Mouse (Mus musculus): ENCODE results near the gene Rbp7. TPM values are rescaled to one million over a fixed set of nuclear protein-coding genes. Genes with fewer than 3 reads are reported as not detected.
A peak's percentile ranks its signal among the peaks of the same experiment; 100 is the strongest.
"Not testable (repeated sequence)": the region's sequence is repeated elsewhere in the genome, so short reads cannot be mapped to it uniquely, and the experiment has no call there.

Rbp7 gene
- not detected in 2 replicates for total RNA-seq (2015; ENCODE audit: low replicate concordance)
- not detected in 2 replicates for total RNA-seq (2017; ENCODE audit: low replicate concordance)

DNA sequence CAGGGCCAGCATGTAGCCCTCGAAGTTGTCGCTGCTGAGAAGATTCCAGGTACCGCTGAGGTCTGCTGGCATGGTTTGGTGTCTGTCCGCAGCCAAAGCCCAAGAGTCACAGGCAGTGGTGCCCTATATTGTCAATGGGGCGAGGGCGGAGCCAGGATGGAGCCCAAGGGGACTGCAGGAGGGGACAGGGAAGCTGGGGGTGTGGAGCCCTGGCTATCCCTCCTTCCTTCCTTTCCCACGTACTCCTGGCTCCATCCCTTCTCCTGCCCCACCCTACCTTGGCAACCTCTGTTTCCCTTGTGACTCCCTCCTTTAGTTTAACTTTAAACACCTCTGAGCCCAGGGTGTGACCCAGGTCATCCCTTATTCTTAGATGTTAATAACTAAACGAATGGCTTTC, at the start of gene Rbp7:
Gene Rbp7 (minus strand): TSS at position 100 of the 400 bp plus-strand sequence.
- no peak for ATAC-seq (replicated peaks; ENCODE audit: low FRiP score, poor library complexity, severe bottlenecking)

DNA sequence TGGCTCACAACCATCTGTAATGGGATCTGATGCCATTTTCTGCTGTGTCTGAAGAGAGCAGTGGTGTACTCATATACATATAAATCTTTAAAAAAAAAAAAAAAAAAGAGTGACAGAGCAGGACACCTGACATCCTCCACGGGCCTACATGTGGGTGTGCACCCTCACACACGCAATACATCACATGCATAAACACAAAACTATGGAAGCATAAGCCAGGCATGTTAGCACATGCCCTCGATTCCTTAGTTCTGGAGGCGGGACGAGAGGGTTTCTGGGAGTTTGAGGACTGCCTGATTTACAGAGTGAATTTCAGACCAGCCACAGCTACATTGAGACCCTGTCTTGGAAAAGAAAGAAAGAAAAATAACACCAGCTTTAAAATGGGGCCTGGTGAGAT, 49.6 kb upstream of the Rbp7 start:
- ATAC-seq (replicated peaks; ENCODE audit: low FRiP score, poor library complexity, severe bottlenecking): no peak

DNA sequence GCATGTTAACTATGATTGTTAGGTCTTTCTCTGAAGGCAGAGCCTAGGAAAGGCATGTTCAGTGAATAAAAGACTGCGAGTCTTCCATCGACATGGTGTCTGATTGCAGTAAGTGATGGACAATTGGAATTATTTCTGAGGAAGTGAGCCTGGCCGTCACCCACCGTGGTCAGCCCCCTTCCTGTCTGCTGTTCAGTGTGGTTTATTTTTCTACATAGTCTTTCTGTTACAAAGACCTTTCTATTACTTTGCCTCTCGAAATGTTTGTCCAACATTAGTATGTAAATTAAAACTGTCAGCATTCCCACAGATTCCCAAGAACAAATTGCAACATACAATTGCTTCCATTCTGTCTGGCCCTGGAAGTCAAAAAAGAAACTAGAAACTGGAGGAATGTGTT, 45.0 kb upstream of the Rbp7 start:
- ATAC-seq (replicated peaks; ENCODE audit: low FRiP score, poor library complexity, severe bottlenecking): no peak

DNA sequence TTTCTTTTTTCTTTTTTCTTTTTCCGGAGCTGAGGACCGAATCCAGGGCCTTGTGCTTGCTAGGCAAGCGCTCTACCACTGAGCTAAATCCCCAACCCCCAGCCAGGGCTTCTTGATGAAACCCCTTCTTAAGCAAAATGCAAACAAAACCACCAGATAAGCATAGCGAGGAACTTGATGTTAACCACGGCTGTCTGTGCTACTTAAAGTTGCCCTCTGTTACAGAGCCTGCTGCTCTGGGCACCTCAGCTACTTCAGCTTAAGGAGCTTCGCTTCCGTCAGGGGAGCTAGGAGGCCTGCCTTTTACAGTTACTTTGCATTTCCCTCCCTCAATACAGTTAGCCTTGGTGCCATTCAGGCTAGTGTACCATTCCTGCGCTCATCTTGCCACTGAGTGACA, 44.1 kb upstream of the Rbp7 start:
- 0 out of 2 replicates have a peak, but pooled peaks have one; percentile 25 for ATAC-seq (replicated peaks; ENCODE audit: low FRiP score, poor library complexity, severe bottlenecking)

DNA sequence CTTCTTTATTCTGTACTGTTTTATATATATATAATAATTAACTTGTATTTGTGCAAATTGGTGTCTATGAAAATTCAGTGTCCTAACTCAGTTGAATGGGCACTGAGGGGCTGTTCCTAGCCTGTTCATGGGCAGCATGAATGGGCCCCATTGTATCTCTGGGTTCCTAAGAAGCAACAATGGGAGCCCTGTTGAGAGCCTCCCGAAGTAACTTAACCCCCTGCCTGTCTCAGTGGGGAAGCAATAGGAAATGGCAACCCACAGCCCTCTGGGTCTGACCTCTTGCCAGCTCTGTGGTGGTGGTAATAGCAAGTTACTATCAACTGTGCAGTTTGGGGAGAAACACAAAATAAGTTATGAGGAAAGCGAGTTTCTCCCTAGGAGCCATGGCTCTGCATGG, 41.8 kb upstream of the Rbp7 start:
- no peak for ATAC-seq (replicated peaks; ENCODE audit: low FRiP score, poor library complexity, severe bottlenecking)

DNA sequence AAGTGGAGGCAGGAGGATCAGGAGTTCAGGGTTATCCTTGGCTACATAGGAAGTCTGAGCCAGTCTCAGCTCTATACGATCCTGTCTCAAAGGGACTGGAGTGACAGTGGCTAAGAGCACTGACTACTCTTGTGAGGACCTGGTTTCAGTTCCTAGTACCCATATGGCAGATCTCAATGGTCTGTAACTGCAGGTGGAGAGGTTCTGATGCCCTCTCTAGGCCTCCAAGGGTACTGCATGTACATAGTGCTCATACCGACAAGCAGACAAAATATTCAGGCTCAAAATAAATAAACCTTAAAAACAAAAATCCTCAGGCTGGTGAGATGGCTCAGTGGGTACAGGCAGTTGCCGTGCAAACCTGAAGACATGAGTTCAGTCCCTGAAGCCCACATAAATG, 36.4 kb upstream of the Rbp7 start:
- peak; percentile 56 for ATAC-seq (replicated peaks; ENCODE audit: low FRiP score, poor library complexity, severe bottlenecking)

DNA sequence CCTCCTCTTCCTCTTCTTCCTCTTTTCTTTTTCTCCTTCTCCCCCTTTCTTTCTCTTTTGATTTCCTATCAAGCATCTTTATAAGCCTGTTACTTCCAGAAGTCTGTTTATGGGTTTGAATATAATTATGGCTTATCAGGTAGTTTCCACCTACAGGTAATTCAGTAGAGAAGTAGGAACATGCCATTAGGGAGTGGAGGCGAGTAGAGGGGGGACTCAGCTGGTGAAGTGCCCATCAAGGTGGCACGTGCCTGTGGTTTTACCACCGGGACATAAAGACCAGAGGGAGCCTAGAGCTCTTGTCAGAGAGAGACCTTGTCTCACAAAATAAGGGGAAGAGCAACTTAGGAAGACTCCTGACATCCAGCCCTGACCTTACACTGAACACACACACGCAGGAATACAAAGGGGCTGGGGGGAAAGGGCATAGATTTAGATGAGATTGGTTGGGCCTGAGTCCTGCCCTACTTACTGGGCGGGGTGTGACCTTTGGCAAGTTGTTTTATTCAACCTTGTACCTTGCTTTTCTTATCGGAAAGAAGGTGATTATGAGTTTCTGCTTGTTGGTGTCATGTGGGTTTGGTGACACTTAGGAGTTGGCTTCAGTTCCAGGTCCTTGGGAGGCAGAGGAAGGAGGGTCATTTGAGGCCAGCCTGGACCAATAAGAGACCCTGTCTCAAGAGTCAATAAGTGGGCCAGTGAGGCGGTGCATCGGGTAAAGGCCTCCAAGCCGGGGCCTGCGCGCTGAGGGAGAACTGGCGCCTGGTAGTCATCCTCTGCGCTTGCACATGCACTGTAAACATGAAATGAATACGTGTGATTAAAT, 34.9 kb upstream of the Rbp7 start:
- ATAC-seq (replicated peaks; ENCODE audit: low FRiP score, poor library complexity, severe bottlenecking): no peak

DNA sequence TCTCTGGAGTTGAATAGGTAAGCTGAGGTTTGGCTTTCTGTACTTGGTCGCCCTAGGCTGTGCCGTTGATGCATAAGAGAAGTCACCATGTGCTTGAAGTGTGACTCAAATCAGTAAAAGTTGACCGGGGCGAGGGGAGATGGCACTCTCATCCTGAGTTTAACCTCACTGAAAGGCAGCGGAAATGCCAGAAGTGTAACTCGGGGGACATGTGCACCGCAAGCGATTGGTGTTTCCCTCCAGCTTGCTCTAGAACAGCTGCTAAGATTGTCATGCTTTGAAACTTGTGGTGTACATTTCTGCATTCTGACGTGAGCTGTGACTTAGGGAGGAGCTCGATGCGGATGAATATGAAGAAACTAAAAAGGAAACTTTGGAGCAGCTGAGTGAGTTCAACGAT, 33.0 kb upstream of the Rbp7 start:
- no peak for ATAC-seq (replicated peaks; ENCODE audit: low FRiP score, poor library complexity, severe bottlenecking)

DNA sequence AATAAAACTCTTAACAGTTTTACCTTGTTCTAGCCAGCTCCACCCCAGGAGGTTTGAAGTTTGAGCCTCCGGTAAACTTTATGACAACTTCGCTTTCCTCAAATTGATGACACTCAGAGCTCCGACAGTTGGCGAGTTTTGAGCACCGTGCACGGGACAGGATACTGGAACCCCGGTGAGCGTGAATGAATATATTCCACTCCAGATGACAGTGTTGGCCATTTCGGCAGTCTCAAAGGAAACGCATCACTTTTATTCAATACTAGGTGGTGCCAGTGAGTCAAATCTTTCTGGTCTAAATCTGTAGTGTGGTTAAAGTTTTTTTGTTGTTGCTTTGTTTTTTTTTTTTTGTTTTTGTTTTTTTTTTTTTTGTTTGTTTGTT, 31.0 kb upstream of the Rbp7 start:
- peak; percentile 44; the same call in 1 of the 2 replicates for ATAC-seq (replicated peaks; ENCODE audit: low FRiP score, poor library complexity, severe bottlenecking)

DNA sequence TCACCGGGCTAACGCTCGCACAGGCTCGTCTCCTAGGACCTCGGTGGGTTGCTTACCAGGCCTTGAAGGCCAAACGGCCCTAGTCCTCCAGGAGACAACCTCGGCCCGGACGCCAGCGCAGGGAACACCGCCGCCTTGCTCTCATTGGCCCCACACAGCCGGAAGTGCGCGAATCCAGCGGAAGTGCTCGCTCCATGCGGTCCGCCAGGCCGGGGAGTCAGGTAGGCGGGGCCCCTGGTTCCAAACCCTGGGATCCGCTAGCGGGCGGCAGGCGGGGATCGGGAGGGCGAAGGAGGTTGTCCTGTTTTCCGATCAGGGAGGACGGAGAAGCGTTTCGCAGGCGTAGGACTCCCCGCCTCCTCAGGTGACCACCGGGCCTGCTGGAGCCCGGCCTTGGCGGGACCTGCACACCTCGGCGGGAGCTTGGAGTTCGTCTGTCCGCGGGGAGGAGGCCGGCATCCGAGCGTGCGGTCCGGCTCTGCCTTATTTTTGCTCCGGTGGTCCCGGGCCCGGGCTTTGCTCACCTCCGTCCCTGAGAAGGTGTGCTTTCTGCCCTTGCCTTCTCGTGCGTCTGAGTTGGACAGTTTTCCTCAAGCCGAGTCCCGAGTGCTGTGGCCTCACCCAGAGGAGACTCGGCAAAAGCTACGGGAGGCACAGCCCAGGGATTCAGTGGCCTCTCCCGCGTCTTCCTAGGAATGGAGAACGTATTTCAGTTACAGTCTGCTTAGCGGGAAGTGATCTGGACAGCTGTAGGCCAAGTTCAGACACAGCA, 30.5 kb upstream of the Rbp7 start, which contains the start of the genes Nmnat1 and Lzic:
Gene Nmnat1 (minus strand): TSS at position 150 of the 772 bp plus-strand sequence.
Gene Lzic (plus strand): TSS at position 177 of the 772 bp plus-strand sequence.
- ATAC-seq (replicated peaks; ENCODE audit: low FRiP score, poor library complexity, severe bottlenecking): peak; percentile 99

DNA sequence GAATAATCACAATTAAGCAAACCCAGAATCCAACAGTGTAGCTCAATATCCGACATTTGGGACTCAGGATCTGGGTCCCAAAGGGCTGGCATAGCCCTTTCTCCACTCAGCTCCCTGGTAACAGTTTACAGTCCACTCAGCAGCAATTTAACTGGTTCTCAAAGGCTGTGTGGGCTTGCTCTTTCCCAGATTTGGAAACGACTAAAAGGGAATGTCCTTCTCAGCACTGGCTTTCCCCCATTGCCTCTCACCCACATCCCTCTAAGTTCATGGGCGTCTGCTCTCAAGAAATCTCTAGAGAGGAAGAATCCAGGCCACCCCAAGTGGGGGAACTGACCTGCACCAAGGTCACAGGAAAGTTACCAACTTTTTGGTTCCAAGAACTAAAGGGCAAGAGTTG, 29.8 kb upstream of the Rbp7 start:
- ATAC-seq (replicated peaks; ENCODE audit: low FRiP score, poor library complexity, severe bottlenecking): no peak

DNA sequence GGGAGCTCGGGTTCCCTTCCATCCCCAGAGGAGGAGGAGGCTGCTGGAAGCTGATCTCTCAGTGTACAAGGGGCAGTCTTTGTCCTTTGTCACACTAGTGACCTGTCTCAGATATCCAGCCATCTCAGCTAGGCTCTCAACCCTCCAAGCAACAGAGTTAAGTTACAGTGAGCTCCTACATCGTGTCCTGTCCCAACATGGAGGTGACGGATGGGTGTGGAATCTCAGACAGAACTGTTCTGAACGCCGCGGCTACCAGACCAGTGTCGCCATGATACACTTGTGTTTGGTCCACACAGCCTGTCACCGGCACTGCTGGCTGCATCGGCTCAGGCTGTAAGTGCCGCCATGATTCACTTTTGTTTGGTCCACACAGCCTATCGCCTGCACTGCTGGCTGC, 22.3 kb upstream of the Rbp7 start, which contains the start of gene Tmem274:
Gene Tmem274 (plus strand): TSS at position 301 of the 400 bp plus-strand sequence.
- ATAC-seq (replicated peaks; ENCODE audit: low FRiP score, poor library complexity, severe bottlenecking): no peak

DNA sequence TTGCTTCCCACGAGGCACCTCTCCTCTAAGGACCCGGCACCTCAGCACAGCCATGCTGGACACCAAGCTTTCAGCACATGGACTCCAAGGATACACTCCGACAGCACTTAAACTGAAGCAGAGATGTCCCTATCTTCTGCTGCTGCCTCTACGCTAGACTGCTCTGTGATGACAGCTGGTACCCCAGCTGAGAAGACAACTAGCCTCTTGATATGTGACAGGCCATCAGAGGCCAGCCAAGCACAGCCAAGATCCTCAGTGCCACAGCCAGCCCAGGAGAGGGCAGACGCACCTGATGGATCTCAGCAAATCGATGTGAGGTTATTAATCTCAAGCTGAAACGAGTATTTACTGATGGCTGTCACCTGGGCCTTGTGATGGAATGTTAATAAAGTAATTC, 20.3 kb upstream of the Rbp7 start:
- ATAC-seq (replicated peaks; ENCODE audit: low FRiP score, poor library complexity, severe bottlenecking): no peak

DNA sequence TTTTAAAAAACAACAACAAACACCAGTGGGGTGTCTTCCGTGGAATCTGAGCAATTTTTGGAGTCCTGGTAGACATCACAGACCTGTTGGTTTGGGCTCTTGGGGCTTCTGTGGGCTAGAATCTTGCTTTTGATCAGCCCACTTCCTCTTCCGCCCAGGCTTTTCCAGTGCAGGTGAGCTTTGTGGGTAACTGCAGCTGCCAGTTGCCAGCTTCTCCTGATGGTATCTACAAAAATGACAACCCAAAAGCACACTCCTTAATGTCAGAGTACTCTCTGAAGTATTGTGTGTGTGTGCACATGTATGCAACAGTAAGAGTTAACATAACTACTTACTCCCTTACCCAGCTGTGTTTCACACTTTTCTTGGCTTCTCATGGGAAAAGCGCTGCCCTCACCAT, 14.8 kb upstream of the Rbp7 start:
- ATAC-seq (replicated peaks; ENCODE audit: low FRiP score, poor library complexity, severe bottlenecking): no peak

DNA sequence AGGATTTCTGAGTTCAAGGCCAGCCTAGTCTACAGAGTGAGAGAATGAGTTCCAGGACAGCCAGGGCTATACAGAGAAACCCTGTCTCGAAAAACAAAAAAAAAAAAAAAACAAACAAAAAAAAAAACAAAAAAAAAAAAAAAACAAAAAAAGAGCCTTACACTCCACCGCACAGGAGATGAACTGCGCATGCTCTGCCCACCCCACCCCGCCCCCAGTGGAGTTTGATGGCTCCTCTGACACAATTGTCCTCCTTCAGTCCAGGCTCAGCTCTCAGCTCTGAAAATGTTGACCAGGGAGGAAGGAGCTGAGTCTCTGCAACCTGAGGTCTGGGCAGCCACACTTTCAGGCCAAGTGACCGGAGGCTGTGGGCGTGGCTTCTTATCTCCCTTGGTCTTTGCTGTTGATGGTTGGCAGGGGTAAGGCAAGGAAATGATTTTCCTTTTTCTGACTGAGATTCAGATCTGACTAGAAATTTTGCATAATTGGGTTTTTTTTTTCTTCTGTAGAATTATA, 8.7 kb upstream of the Rbp7 start:
- ATAC-seq (replicated peaks; ENCODE audit: low FRiP score, poor library complexity, severe bottlenecking): no peak

DNA sequence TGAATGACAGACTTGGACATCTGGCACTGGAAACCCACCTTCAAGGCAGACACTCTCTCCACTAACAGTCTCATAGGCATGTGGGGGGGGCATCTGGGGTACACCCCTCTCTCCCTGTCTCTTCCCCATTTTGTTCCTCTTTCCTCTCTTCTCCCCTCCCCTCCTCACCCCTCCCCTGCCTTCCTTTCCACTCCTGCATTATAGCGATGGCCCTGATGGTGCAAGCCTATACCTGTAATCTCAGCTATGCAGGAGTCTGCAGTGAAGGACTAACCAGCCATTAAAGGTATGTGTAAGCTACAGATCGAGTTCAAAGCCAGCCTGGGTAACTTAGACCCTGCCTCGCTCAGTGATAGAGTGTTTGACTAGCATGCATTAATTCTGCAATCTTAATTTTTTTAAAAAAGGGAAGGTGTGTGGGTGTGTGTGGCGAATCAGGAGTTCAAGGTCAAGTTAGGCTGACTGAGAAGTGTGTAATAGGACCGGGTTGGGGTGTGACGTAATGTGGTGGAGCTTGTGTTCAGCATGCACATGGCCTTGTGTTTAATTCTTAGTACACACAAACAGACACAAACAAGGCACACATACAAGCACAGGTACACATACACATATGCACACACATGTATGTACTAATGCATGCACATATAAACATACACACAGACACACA, 7.7 kb upstream of the Rbp7 start:
- ATAC-seq (replicated peaks; ENCODE audit: low FRiP score, poor library complexity, severe bottlenecking): no peak

DNA sequence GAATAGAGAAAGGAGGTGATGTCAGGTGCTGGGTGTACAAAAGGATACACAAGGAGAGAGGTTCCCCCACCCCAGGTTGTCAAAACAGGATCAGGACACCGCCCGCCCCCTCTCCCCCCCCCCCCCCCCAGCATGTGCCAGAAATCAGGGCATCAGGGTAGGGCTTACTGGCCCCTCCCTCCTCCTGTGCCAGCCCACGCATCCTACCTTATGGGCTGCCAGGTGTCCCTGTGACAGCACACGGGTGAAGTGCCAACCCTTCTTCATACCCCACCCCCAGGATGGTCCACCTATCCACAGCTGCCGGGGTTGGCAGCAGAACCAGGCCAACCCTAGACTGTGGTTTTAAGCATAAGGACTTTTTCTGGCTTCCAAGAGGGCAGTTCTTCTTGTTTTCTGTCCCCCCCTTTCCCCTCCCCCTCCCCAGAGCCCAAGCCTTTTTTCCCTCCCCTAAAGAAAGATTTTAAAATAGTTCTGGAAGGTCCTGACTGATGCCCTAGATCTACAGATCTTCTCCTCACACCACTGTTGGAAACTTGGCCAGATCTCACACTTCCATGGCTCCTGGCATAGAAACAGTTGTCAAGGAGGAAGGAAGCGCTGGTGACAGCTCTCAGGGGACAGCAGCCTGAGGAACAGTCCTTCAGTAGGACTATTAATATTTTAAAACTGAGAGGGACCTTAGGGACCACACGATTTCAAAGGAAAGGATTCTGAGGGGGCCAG, 7.0 kb upstream of the Rbp7 start:
- no peak for ATAC-seq (replicated peaks; ENCODE audit: low FRiP score, poor library complexity, severe bottlenecking)

DNA sequence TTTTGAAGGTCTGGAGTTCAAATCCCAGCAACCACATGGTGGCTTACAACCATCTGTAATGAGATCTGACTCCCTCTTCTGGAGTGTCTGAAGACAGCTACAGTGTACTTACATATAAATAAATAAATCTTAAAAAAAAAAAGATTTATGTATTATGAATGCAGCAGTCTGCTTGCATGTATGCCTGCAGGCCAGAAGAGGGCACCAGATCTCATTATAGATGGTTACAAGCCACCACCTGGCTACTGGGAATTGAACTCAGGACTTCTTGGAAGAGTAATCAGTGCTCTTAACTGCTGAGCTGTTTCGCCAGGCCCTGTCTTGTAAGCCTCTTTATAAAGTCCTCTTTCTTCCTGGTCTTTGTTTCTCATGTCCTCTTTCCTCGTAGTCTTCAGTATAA, 5.7 kb upstream of the Rbp7 start:
- ATAC-seq (replicated peaks; ENCODE audit: low FRiP score, poor library complexity, severe bottlenecking): not testable (repeated sequence)

DNA sequence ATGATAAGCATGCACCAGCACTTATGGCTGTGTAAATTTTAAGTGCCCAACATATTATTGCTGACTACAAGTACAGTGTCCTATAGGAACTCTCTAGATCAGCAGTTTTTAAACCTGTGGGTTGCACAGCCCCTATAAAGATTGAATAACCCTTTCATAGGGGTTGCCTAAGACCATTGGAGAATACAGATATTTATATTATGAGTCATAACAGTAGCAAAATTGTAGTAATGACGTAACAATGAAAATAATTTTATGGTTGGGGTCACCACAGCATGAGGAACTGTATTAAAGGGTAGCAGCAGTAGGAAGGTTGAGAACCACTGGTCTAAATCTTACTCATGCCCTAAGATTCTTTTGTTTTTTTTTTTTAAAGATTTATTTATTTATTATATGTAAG, 4.6 kb upstream of the Rbp7 start:
- no peak for ATAC-seq (replicated peaks; ENCODE audit: low FRiP score, poor library complexity, severe bottlenecking)
